Mouse (Mus musculus) forelimb bud, embryonic 11.5 days (tissue): ENCODE measurements at regions not wholly inside any gene's neighbourhood (a gene's known extent, or its start where the extent isn't known, plus 50 kb on each side); places are given as distances from the start of the nearest gene placed in this dataset.

Experiments
- DNase-seq: peaks from one replicate; pipeline ENCODE4 v3.0.0-alpha.2; 2012; ENCODE audit warnings: low read depth, low spot score

- no peak for DNase-seq
These were observed 70.0 kb upstream of the Gm9747 start for GRCm38 (mm10) chr1:82162926-82163325.

- no peak for DNase-seq
These were observed 64.8 kb upstream of the Gm9747 start for GRCm38 (mm10) chr1:82168158-82168557.

- DNase-seq: no peak
These were observed 64.0 kb upstream of the Gm9747 start for GRCm38 (mm10) chr1:82168949-82169348.

- DNase-seq: no peak
These were observed 52.5 kb upstream of the Gm9747 start for GRCm38 (mm10) chr1:82180427-82180826.
